Mouse (Mus musculus) neutrophil, adult 83 days (primary cell): ENCODE measurements around the gene Ctcfl. TPM values are rescaled to one million over a fixed set of nuclear protein-coding genes. Genes with fewer than 3 reads are reported as not detected.

Source experiments
- total RNA-seq, 2 experiments: library from RNA; stranded (reverse); gene quantifications; one replicate each; pipeline ENCODE4 v1.2.4; 2023

Gene Ctcfl
- not detected for total RNA-seq

GRCm38 (mm10) chr2:173119023-173119944 is at the start of gene Ctcfl:
TSS of gene Ctcfl (minus strand) at chr2:173119525.

GRCm38 (mm10) chr2:173152436-173153151 is 33.3 kb upstream of the Ctcfl start, which contains the start of gene Pck1:
TSS of gene Pck1 (plus strand) at chr2:173153048.

Other genes with a start within 250 kb of the Ctcfl start
- gene Bmp7, start 179.2 kb downstream of the Ctcfl start, total RNA-seq: under 1 TPM in 1 of 2 experiments, not detected in 1; 0.24 TPM
- not detected for gene Spo11, start 141.8 kb downstream of the Ctcfl start, total RNA-seq
- gene Rae1, start 119.4 kb downstream of the Ctcfl start, total RNA-seq: 10 to 100 TPM; 36.9 to 47.4 TPM
- 100 to 1,000 TPM; 139 to 153 TPM for gene Rbm38, start 99.0 kb downstream of the Ctcfl start, total RNA-seq
- gene Pck1, start 33.5 kb upstream of the Ctcfl start, total RNA-seq: not detected
- gene Zbp1, start 99.4 kb upstream of the Ctcfl start, total RNA-seq: 10 to 100 TPM; 27.1 to 36.0 TPM
- under 1 TPM; 0.15 to 0.22 TPM for gene Pmepa1, start 157.0 kb upstream of the Ctcfl start, total RNA-seq